Mouse (Mus musculus): ENCODE results near the gene Pitx3. TPM values are rescaled to one million over a fixed set of nuclear protein-coding genes. Genes with fewer than 3 reads are reported as not detected.

The Pitx3 gene
- polyA plus RNA-seq, 2 experiments = not detected

DNA sequence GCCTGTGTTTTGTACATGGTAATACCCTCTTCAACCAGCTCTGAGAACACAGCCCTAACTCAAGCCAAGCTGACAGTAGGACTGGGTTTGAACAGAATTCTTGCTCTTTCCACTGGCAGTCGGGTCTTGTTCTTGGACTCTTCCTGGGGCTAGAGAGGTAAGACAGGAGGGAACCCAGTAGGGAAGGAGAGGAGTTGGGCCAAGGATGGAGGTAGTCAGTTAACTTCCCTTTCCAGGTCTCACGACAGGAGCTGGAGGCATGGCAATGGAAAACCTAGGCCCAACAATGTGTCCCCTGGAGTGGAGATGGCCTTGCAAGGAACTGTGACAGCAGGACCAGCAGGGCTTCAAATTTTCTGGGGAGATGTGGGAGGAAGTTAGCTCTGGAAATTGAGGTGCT is 7.8 kb downstream of the Pitx3 start:
- WGBS (ENCODE audit: insufficient replicate concordance) = 39% methylated on average over 2 of the region's 2 CpGs
- TF ChIP-seq CTCF (IDR thresholded peaks at IDR 0.05; ENCODE audit: low read depth) = no peak
- no peak for TF ChIP-seq EP300 (IDR thresholded peaks at IDR 0.05; ENCODE audit: low read depth)
- H3K4me1 ChIP-seq (replicated peaks; ENCODE audit: control insufficient read depth in 2 of 2, insufficient read depth in 2 of 2, low read length in 1 of 2) = peaks cover 5 to 6% of the 10 kb centered on the region in 2 experiments
- ATAC-seq (ENCODE audit: insufficient read depth) (no peak), DNase-seq (ENCODE audit: low read depth in 3 of 3, low spot score in 3 of 3) (no peak)
- H3K4me3 ChIP-seq (ENCODE audit: insufficient read depth in 1 of 2, low read depth in 2 of 2, low read length in 2 of 2) = no peak overlapping the region
- peaks cover 84% of the 10 kb centered on the region for H3K27me3 ChIP-seq (ENCODE audit: control insufficient read depth, insufficient read depth, low read length)
- no peak overlapping the region for H3K4me2 ChIP-seq (ENCODE audit: low read depth)
- no peak overlapping the region for H3K27ac ChIP-seq
- no peaks in the 10 kb centered on the region for H3K9me3 ChIP-seq (ENCODE audit: control insufficient read depth, low read length)
- H3K9ac ChIP-seq (replicated peaks) = no peak overlapping the region
- H3K36me3 ChIP-seq (replicated peaks; ENCODE audit: control insufficient read depth, insufficient read depth, low read depth) = no peaks in the 10 kb centered on the region

DNA sequence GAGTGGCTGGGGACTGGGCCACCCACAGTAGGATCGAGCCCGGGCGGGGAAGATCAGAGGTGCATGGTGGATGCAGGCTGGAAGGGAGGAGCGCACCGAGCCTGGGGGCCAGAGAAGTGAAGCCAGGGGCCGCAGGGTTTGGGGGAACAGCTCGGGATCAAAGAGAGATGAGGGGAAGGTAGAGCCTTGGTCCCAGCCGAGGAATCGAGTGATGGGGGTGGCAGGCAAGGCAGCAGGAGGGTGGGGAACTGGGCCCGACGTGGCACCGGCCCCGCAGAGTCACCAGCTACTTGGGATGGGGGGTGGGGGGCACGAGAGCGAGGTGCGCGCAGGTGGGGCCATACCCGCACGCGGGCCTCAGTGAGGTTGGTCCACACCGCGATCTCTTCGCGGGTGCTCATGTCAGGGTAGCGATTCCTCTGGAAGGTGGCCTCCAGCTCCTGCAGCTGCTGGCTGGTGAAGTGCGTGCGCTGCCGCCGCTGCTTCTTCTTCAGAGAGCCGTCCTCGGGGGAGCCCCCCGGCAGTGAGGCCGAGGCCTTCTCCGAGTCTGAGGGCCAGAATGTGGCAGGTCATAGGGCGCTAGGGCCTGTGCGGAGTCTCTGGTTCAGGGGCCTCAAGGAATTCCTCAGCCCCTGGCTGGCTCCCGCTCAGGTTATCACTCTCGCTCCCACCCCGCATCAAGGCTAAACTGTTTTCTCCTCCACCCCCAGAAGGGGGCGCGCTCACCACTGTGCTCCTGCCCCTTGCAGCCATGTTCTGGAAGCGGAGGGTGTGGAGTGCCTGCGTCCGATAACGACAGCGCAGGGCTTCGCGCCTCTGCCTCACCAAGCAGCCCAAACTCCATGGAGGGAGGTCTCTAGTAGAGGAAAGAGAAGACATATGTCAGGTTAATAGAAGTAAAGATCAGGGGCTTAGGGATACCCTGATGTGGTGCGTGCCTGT is 11.2 kb downstream of the Pitx3 start:
- H3K9ac ChIP-seq (replicated peaks) = no peak overlapping the region

DNA sequence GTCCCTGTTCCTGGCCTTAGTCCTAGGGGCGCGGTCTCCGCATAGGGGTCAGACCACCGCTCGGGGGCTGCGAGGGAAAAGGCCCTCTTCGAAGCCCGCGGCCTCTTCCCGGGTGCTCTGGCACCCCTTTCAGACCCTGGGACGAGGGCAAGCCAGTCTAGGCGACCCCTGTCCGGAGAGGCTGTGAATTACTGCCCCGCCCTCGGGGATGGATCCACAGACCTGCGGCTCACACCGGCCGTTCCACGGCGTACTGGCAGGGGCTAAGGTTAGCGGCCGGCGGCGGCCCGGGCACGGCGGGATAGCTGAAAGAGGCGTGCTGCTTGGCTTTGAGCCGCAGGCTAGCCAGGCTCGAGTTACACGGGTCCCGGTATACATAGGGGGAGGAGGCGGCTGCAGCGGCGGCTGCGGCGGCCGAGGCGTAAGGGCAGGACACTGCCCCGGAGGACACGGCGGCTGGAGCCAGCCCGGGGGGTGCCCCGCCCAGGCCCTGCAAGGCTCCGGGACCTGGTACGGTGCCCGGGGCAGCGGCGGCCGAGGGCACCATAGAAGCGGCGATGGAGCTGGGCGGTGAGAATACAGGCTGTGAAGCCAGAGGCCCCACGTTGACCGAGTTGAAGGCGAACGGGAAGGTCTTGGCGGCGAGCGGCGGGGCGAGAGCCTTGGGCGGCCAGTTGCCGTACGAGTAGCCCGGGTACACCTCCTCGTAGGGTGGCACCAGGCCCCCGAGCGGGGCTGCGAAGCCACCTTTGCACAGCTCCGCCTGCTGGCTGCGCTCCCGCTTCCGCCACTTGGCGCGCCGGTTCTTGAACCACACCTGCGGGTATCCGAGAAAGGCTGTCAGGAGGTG is 12.1 kb downstream of the Pitx3 start:
- 1% methylated on average over 77 of the region's 79 CpGs for WGBS (ENCODE audit: insufficient replicate concordance)
- peak in 1 of 3 experiments; percentile 40 for DNase-seq (ENCODE audit: low read depth in 3 of 3, low spot score in 3 of 3)
- H3K9ac ChIP-seq (replicated peaks) = no peak overlapping the region; the same call in 1 of the 2 replicates
- H3K27me3 ChIP-seq (ENCODE audit: control insufficient read depth, insufficient read depth, low read length) = peaks cover 89% of the 10 kb centered on the region
- H3K36me3 ChIP-seq (replicated peaks; ENCODE audit: control insufficient read depth, insufficient read depth, low read depth) = no peaks in the 10 kb centered on the region
- no peak overlapping the region for H3K27ac ChIP-seq
- H3K9me3 ChIP-seq (ENCODE audit: control insufficient read depth, low read length) = no peaks in the 10 kb centered on the region
- peak overlapping the region; percentile 66 for H3K4me2 ChIP-seq (ENCODE audit: low read depth)
- peaks cover 6 to 8% of the 10 kb centered on the region in 2 experiments for H3K4me1 ChIP-seq (replicated peaks; ENCODE audit: control insufficient read depth in 2 of 2, insufficient read depth in 2 of 2, low read length in 1 of 2)
- TF ChIP-seq CTCF (IDR thresholded peaks at IDR 0.05; ENCODE audit: low read depth) (peak; percentile 75), EP300 (IDR thresholded peaks at IDR 0.05; ENCODE audit: low read depth) (no peak)
- peak overlapping the region; percentile 8 to 52; a peak in 3 of 4 replicates for H3K4me3 ChIP-seq (ENCODE audit: insufficient read depth in 1 of 2, low read depth in 2 of 2, low read length in 2 of 2)
- peak; percentile 48; the same call in 1 of the 2 replicates for ATAC-seq (ENCODE audit: insufficient read depth)

More for the DNA sequence above, 11.2 kb downstream of the Pitx3 start:
- Histone ChIP-seq H3K27me3 (ENCODE audit: control insufficient read depth, insufficient read depth, low read length) (peaks cover 87% of the 10 kb centered on the region), H3K36me3 (replicated peaks; ENCODE audit: control insufficient read depth, insufficient read depth, low read depth) (no peaks in the 10 kb centered on the region), H3K4me2 (ENCODE audit: low read depth) (peak overlapping the region; percentile 66), H3K4me3 (ENCODE audit: insufficient read depth in 1 of 2, low read depth in 2 of 2, low read length in 2 of 2) (peak overlapping the region; percentile 8 to 52; a peak in 3 of 4 replicates), H3K4me1 (replicated peaks; ENCODE audit: control insufficient read depth in 2 of 2, insufficient read depth in 2 of 2, low read length in 1 of 2) (peaks cover 6% of the 10 kb centered on the region in 2 experiments), H3K27ac (no peak overlapping the region), H3K9me3 (ENCODE audit: control insufficient read depth, low read length) (no peaks in the 10 kb centered on the region)
- peak; percentile 63 to 72 (median 65) for DNase-seq (ENCODE audit: low read depth in 3 of 3, low spot score in 3 of 3)
- peak; percentile 75 for ATAC-seq (ENCODE audit: insufficient read depth)
- WGBS (ENCODE audit: insufficient replicate concordance) = 3% methylated on average over 49 of the region's 49 CpGs
- TF ChIP-seq CTCF (IDR thresholded peaks at IDR 0.05; ENCODE audit: low read depth) = peak; percentile 96
- TF ChIP-seq EP300 (IDR thresholded peaks at IDR 0.05; ENCODE audit: low read depth) = no peak

DNA sequence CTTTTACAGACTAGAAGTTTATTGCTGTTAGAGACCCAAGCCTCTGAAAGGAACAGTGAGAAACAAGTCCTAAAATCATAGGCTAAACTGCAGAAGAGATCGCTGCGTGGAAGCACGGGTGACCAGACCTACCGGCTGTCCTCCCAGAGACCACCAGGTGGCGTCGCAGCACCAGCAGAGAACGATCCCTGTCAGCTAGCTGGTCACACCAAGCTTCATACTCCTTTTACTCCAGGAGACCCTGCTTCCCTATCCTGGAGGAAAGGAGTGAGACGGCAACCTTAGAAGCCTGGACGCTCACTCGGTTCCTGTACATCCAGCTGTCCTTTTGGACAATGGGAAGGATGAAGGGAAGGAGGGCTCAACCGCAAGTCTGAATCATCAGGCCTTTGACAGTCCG is 12.8 kb downstream of the Pitx3 start:
- Histone ChIP-seq H3K36me3 (replicated peaks; ENCODE audit: control insufficient read depth, insufficient read depth, low read depth) (no peaks in the 10 kb centered on the region), H3K4me1 (replicated peaks; ENCODE audit: control insufficient read depth in 2 of 2, insufficient read depth in 2 of 2, low read length in 1 of 2) (peaks cover 6 to 8% of the 10 kb centered on the region in 2 experiments), H3K27me3 (ENCODE audit: control insufficient read depth, insufficient read depth, low read length) (peaks cover 91% of the 10 kb centered on the region), H3K27ac (no peak overlapping the region), H3K9me3 (ENCODE audit: control insufficient read depth, low read length) (no peaks in the 10 kb centered on the region), H3K9ac (replicated peaks) (no peak overlapping the region), H3K4me2 (ENCODE audit: low read depth) (peak overlapping the region; percentile 66), H3K4me3 (ENCODE audit: insufficient read depth in 1 of 2, low read depth in 2 of 2, low read length in 2 of 2) (peak overlapping the region; percentile 8 to 52; a peak in 3 of 4 replicates)
- DNase-seq (ENCODE audit: low read depth in 3 of 3, low spot score in 3 of 3) (peak; percentile 44 to 59 (median 54)), ATAC-seq (ENCODE audit: insufficient read depth) (peak; percentile 34; the same call in 1 of the 2 replicates)
- TF ChIP-seq EP300 (IDR thresholded peaks at IDR 0.05; ENCODE audit: low read depth) (no peak), CTCF (IDR thresholded peaks at IDR 0.05; ENCODE audit: low read depth) (peak; percentile 99)
- under 1% methylated on average over 12 of the region's 12 CpGs for WGBS (ENCODE audit: insufficient replicate concordance)
